Mouse (Mus musculus) myocyte (in vitro differentiated cells): ENCODE results near the gene Eef1a1.

ENCODE experiments used
- CEBPB ChIP-seq: IDR thresholded peaks from 2 replicates; pipeline ENCODE4 v1.6.1; 2011; ENCODE audit warnings: mild to moderate bottlenecking, moderate library complexity; ENCODE audit not compliant: poor library complexity, insufficient read depth, severe bottlenecking
- MYOD1 ChIP-seq, 3 experiments: IDR thresholded peaks; one replicate each; pipeline ENCODE4 v1.6.1; 2011; ENCODE audit warnings: control low read depth in 2 of 3, low read depth in 2 of 3, mild to moderate bottlenecking in 2 of 3, moderate library complexity in 1 of 3; ENCODE audit not compliant: insufficient read length in 2 of 3, control insufficient read depth in 1 of 3
- POLR2A ChIP-seq: IDR thresholded peaks from one replicate; pipeline ENCODE4 v1.6.1; 2011; ENCODE audit warnings: low read depth, mild to moderate bottlenecking, control low read depth, moderate library complexity; ENCODE audit not compliant: insufficient read length
- SRF ChIP-seq: IDR thresholded peaks from one replicate; pipeline ENCODE4 v1.6.1; 2011; ENCODE audit warnings: low read depth; ENCODE audit not compliant: control insufficient read depth, insufficient read length

GRCm38 (mm10) chr9:78538421-78538820 is 49.5 kb upstream of the Eef1a1 start:
- no peak for TF ChIP-seq CEBPB
- TF ChIP-seq POLR2A = no peak
- TF ChIP-seq MYOD1 (IDR thresholded peaks at IDR 0.05; ENCODE audit: control insufficient read depth in 1 of 3, insufficient read length in 2 of 3, low read depth in 2 of 3) = peak; percentile 58 to 99 (median 97)
- no peak for TF ChIP-seq SRF
